Mouse (Mus musculus) urinary bladder, adult 2 months (tissue): ENCODE data around the gene Rbm12b1. TPM values are rescaled to one million over a fixed set of nuclear protein-coding genes. Genes with fewer than 3 reads are reported as not detected.
"Not testable (repeated sequence)": the region's sequence is repeated elsewhere in the genome, so short reads cannot be mapped to it uniquely, and the experiment has no call there.

Source experiments
- DNase-seq: peaks from one replicate; pipeline ENCODE4 v3.0.0; 2022; ENCODE audit warnings: low spot score
- polyA plus RNA-seq: library from polyadenylated mRNA; depleted of rRNA; stranded (reverse); fragments of >200 nt; gene quantifications from 2 replicates; pipeline ENCODE4 v1.2.3, GENCODE M21; 2012; rRNA removed

Gene Rbm12b1
- polyA plus RNA-seq, result 7.3 and 10.6 TPM in 2 replicates

- peak; percentile 61 for DNase-seq
Measured at GRCm38 (mm10) chr4:12140141-12140567, at the start of gene Rbm12b1. Gene Rbm12b1 (plus strand): TSS chr4:12140264.

DNA sequence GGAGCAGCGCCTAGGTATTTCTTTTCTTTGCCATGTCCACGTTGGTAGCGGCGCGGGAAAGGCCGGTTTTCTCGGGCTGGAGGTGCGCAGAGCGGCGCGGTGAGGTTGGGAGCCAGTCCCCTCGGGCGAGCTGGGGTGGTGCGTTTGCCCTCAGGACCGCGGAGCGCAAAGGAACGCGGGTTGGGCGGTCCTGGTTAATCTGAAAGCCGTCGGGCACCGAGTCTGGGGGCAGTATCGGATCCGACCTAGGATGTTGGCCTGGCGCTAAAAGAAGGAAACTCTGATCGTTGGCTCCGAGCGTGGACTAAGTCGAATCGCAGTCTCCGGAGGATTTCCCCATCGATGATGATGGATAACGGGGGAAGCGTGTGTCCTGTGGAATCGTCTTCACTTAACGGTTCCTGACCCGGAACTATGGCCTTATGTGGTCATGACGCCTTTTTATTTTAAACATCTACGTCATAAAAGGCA lies 563 bp downstream of the Rbm12b1 start:
- DNase-seq, result not testable (repeated sequence)

GRCm38 (mm10) chr4:12141516-12141915 lies 1.5 kb downstream of the Rbm12b1 start:
- not testable (repeated sequence) for DNase-seq

DNA sequence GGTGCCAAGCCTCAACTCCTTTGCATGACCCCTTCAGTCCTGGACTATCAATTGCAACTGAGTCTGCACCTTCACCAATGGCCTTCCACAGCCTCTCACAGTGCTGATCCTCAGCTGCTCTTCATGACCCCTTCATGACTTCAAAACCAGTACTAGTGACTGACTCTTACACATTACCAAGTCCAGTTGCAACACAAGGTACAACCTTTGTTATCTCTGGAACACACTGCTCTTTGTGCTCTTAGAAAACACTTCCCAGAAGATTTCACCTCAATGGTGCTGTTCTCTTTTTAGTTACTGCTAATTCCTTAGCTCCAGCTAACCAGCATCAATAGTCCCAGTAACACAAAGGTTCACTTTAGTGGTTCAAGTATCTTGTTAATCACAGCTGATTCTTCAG lies 7.6 kb downstream of the Rbm12b1 start:
- no peak for DNase-seq

DNA sequence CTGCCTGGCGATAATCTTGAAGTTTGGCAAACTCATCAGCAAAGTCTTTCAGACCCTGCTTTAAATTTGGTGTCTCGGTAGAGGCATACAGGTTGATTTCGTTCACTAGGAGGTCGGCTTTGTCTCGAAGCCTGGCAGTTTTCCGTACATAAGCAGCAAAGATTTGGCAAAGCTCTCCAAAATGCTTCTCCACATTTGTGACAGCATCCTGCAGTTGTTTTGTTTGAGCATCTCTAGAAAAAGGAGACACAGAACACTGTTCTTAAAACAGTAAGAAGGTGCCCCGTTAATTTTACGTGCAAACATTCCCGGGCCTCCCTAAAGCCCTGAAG lies 30.9 kb downstream of the Rbm12b1 start:
- DNase-seq, result no peak

DNA sequence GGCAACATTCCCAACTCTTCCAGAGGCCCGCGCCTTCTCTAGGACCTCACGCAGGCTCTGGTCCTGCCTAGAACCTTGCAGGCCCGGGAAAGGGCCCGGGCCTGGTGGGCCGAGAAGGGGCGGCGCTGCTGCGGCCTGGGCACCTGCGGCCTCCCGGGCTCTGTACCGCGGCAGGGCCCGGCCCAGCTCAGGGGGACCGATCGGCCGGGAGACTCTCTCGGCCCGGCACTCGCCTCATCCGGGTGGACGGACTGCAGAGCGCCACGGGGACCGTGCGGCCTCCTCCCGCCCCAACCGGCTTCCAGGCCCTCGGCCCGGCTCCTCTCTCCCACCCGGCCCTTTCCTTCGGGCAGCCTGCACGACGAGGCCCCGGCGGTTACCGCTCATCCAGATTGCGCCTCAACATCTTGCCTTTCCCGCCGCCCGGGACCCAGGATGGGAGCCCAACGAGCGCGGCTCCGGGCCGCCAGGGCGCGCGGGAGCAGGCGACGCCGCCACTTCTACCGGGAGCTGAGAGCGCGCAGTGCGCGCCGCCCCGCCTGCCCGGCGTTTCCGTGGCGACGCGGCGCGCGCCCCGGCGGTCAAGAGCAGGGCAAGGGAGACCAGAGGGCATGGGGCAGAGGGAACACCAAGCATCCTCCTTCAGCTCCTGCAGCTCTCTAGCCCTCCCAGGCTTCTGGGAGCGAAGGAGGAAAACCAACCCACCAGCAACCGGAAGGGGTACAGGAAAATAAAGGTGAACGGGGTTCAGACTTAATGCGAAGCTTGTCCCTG lies 31.4 kb downstream of the Rbm12b1 start, which contains the start of gene Fam92a:
TSS of gene Fam92a (minus strand) at position 698 of the 774 bp plus-strand sequence.
- DNase-seq, result peak; percentile 64

DNA sequence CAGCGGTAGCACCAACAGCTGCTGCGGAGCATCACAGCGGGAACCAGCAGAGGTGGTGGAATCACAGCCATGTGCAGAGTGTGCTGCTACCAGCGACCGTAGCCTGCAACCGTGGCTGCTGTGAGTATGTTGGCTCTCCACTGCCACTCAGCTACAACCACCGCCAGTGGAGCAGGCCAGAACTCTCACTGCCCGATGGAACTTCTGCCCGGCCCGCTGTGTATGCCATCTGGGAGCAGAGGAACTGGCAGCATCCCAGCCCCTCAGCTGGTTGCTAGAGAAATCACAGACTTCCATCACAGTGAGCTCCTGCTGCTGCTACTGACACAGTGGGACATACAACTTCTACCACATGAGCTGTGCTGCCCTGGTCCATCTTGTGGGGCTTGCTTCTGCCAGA lies 38.9 kb downstream of the Rbm12b1 start:
- no peak for DNase-seq

Other genes with a start within 250 kb of the Rbm12b1 start
- gene Gm10604, start 159.0 kb upstream of the Rbm12b1 start, polyA plus RNA-seq, result not detected in 2 replicates
- gene Rbm12b2, start 50.8 kb upstream of the Rbm12b1 start, polyA plus RNA-seq, result 10.7 and 13.0 TPM in 2 replicates
- gene Fam92a, start 31.8 kb downstream of the Rbm12b1 start, polyA plus RNA-seq, result 37.5 and 38.6 TPM in 2 replicates